Mouse (Mus musculus): Measurements from ENCODE around the gene Wdr76.
"Not testable (repeated sequence)": the region's sequence is repeated elsewhere in the genome, so short reads cannot be mapped to it uniquely, and the experiment has no call there.

DNA sequence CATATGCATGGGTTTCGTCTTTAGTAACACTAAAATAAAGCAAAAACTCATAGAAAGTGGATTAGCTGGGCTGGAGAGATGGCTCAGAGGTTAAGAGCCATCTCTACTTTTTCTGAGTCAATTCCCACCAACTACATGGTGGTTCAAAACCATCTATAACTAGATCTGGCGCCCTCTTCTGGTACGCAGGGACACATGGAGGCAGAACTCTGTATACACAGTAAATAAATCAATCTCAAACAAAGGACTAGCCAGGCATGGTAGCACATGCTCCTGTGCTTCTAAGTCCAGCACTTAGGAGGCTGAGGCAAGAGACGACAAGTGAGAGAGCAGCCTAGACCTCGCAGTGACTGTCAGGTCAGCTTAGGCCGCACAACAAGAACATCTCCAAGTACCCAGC is 5.0 kb upstream of the Wdr76 start:
- not testable (repeated sequence) for TF ChIP-seq CTCF (IDR thresholded peaks at IDR 0.05; ENCODE audit: control insufficient read depth, insufficient read depth, insufficient read length); FOSL1 (IDR thresholded peaks at IDR 0.05; ENCODE audit: insufficient read depth, low read length, poor library complexity, severe bottlenecking); USF1 (IDR thresholded peaks at IDR 0.05; ENCODE audit: low read depth); MAX (IDR thresholded peaks at IDR 0.05); MYOD1 (IDR thresholded peaks at IDR 0.05; ENCODE audit: control insufficient read depth, insufficient read length, low read depth); MYOG (IDR thresholded peaks at IDR 0.05; ENCODE audit: control insufficient read depth, extremely low read depth, insufficient read length); CEBPB (IDR thresholded peaks at IDR 0.05; ENCODE audit: low read depth)
